In the genomic region with DNA sequence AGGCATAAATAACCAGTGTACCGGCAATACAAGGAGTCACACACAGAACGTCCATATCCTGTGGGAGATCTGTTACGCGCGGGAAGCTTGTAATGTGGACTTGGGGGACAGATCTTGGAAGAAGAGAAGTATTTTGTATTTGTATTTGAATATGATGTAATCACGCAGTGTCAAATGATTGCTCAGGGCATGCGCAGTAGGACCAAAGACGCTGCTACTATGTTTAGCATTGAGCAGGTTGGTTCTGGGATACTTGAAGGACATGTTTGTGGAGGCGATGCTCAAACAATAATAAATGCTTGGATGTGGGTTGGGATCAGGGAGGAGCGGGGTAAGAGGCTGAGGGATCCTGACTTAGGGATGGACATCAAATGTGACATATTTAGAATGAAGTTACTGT, we compare ENCODE assay signal across 15 mouse cellular contexts. TPM values are rescaled to one million over a fixed set of nuclear protein-coding genes. Genes with fewer than 3 reads are reported as not detected.
A peak's percentile ranks its signal among the peaks of the same experiment; 100 is the strongest.
DNase-seq lines count a peak whose midpoint lies in the region; ATAC-seq and TF ChIP-seq lines count a peak whose summit lies in the region.
"Had no signal": no experiment of that assay in that cellular context is flagged by ENCODE, and none has a peak within 500 bp of the region (broad histone marks: within the 10 kb centered on the region; RNA-seq: fewer than 3 reads in every experiment).

No protein-coding gene starts in this region.

- H3K4me3 ChIP-seq in layer of hippocampus, adult 2 months, result no peak overlapping the region
- H3K4me3 ChIP-seq in testis, adult 2 months (ENCODE audit: control insufficient read depth, low read depth, low read length), result peak overlapping the region; percentile 73
- H3K4me3 ChIP-seq: forebrain, embryonic 13.5 days; heart, adult 2 months; heart, embryonic 13.5 days; hindbrain, embryonic 12.5 days; limb, embryonic 13.5 days; liver, embryonic 12.5 days had no signal

- TF ChIP-seq CTCF in layer of hippocampus, adult 2 months (conservative IDR thresholded peaks at IDR 0.05), result no peak
- no peak for TF ChIP-seq CTCF in testis, adult 2 months (IDR thresholded peaks at IDR 0.05; ENCODE audit: control insufficient read depth, insufficient read depth, insufficient replicate concordance, low read depth, low read length)

- peak; percentile 54 for ATAC-seq in frontal cortex, adult (ENCODE audit: low TSS enrichment)
- ATAC-seq: liver, embryonic 12.5 days had no signal

- H3K36me3 ChIP-seq in testis, adult 2 months (ENCODE audit: control insufficient read depth, insufficient read depth, low read length), result no peaks in the 10 kb centered on the region
- H3K36me3 ChIP-seq: G1E; heart, embryonic 13.5 days; hindbrain, embryonic 12.5 days; limb, embryonic 13.5 days; liver, embryonic 12.5 days had no signal

- H3K27ac ChIP-seq in layer of hippocampus, adult 2 months, result peak overlapping the region; percentile 39; the same call in 1 of the 2 replicates
- H3K27ac ChIP-seq in testis, adult 2 months (ENCODE audit: control insufficient read depth, insufficient read depth, low read depth, low read length), result no peak overlapping the region
- H3K27ac ChIP-seq: forebrain, embryonic 13.5 days; heart, adult 2 months; heart, embryonic 13.5 days; hindbrain, embryonic 12.5 days; limb, embryonic 13.5 days; liver, embryonic 12.5 days had no signal

- H3K27me3 ChIP-seq in testis, adult 2 months (ENCODE audit: control insufficient read depth, insufficient read depth, low read length), result no peaks in the 10 kb centered on the region
- H3K27me3 ChIP-seq: forebrain, embryonic 13.5 days; heart, embryonic 13.5 days; hindbrain, embryonic 12.5 days; limb, embryonic 13.5 days; liver, embryonic 12.5 days had no signal

- no peak for DNase-seq in frontal cortex, postnatal 25 days (ENCODE audit: low spot score in 2 of 2)
- DNase-seq in layer of hippocampus, adult 2 months (ENCODE audit: low spot score in 2 of 2), result no peak
- no peak for DNase-seq in layer of hippocampus, adult 9-11 months
- no peak for DNase-seq in testis, postnatal 14 days (ENCODE audit: low spot score)
- DNase-seq in right cerebral cortex, postnatal 36 days (ENCODE audit: low spot score in 2 of 2), result no peak

- no peaks in the 10 kb centered on the region; the same call in 1 of the 2 replicates for H3K4me1 ChIP-seq in testis, adult 2 months (ENCODE audit: control insufficient read depth, insufficient read depth, low read length)
- H3K4me1 ChIP-seq: heart, embryonic 13.5 days; liver, embryonic 12.5 days had no signal

- TF ChIP-seq POLR2A in testis, adult 2 months (IDR thresholded peaks at IDR 0.05; ENCODE audit: control insufficient read depth, low read depth, low read length), result no peak

RNA-seq across cellular contexts. Expression of a gene that starts 37.8 kb away (rescaled TPM):
- 1 to 10 TPM in 1 of 2 experiments, under 1 TPM in 1; 0.87 to 1.1 TPM for total RNA-seq in layer of hippocampus, adult 2 months (2021)
- 0.20 TPM in 1 of 2 replicates, not detected in the other for polyA plus RNA-seq in testis, adult 2 months (2012; rRNA removed)
- total RNA-seq: G1E; megakaryocyte progenitor cell, adult 5-6 weeks had no signal
- polyA plus RNA-seq: G1E had no signal
